Mouse (Mus musculus): ENCODE data around the gene Ppp1r1b. TPM values are rescaled to one million over a fixed set of nuclear protein-coding genes. Genes with fewer than 3 reads are reported as not detected.
A peak's percentile ranks its signal among the peaks of the same experiment; 100 is the strongest.

Gene Ppp1r1b
- total and polyA plus RNA-seq, 3 experiments, result 0.08 TPM; not detected in 2

DNA sequence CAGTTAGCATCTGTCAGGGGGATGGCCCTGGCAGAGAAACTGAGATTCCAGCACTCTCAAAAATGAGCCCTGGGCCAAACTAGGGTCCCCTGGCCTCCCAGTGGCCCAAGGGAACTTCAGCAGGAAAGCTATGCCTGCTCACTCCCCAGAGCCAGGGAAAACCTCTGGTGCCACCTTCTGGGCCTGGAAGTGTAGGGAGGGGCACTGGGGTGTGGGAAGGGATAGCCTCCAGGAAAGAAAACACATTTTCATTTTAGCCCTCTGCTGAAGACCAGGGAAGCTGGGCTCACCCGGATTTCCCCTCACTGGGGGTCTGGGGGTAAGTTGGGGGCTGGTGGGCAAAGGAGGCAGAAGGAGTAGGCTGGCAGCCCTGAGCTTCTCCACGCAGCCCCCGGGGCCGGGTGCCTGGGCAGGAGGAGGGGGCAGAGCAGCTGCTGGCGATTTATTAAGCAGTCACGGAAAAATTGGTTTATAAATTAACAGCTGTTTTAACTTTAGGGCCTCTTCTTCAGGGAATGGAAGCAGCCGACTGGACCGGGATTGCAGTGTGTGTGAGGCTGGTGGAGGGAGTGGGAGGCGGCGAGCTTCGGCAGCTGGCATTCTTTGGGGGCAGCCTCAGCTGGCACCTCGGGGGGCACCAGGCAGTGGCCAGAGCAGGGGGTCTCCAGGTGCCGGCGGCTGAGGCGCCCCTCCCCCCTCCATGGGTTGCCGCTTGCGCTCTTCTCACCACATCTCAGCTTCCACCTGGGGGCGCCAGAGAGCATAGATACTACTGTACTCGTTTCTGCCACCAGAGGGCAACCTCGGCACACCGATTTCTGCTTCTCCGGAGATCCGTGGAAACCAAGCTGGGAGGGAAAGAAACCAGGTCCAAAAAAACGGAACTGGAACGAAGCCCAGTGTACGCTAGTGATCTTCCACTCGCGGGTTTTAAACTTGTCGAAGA, 5.9 kb upstream of the Ppp1r1b start (continued):
- peak; percentile 97; the same call in 1 of the 2 replicates for TF ChIP-seq NELFE (IDR thresholded peaks at IDR 0.05; ENCODE audit: low read depth, low read length)

DNA sequence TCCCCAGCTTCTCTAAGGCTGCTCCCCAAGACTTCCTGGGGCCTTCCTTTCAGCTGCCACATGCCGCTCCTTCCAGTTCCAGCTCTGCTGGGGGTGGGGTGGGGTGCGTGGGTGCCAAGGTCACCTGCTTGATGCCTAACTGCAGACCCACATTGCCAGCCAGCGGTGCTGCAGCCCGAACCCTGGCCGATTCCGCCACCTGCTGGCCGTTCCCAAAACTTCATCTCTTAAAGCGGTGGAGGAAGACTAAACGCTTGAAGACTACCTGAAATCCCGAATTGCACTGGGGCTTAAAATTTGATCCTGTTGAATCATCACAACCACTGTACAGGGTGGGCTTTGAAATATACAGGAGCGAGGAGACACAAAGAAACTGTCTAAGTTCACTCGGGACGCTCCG, 3.0 kb upstream of the Ppp1r1b start:
- peak overlapping the region in 1 of 3 experiments; percentile 55 for H3K4me3 ChIP-seq (replicated peaks in 1 of 3; ENCODE audit: low read depth in 2 of 3, low read length in 2 of 3, poor library complexity in 1 of 3)
- no peak for TF ChIP-seq SIN3A (IDR thresholded peaks at IDR 0.05; ENCODE audit: low read length)
- no peak for TF ChIP-seq MXI1 (IDR thresholded peaks at IDR 0.05; ENCODE audit: low read depth, low read length)
- TF ChIP-seq CTCF (conservative IDR thresholded peaks at IDR 0.05 in 1 of 2, IDR thresholded peaks at IDR 0.05 in 1 of 2; ENCODE audit: low read depth in 2 of 2, low read length in 2 of 2), result peak; percentile 43 to 96; a peak in 3 of 4 replicates
- no peak for TF ChIP-seq USF1 (IDR thresholded peaks at IDR 0.05; ENCODE audit: low read depth, low read length)
- peak; percentile 76 for TF ChIP-seq RAD21 (IDR thresholded peaks at IDR 0.05; ENCODE audit: low read depth, low read length)
- no peak for TF ChIP-seq ETS1 (conservative IDR thresholded peaks at IDR 0.05; ENCODE audit: low read depth, low read length)
- TF ChIP-seq USF2 (conservative IDR thresholded peaks at IDR 0.05; ENCODE audit: low read depth, low read length), result no peak
- TF ChIP-seq MYC (IDR thresholded peaks at IDR 0.05; ENCODE audit: low read depth, low read length), result 0 out of 2 replicates have a peak, but pooled peaks have one; percentile 21
- no peak; the same call in 1 of the 2 replicates for TF ChIP-seq MEF2A (IDR thresholded peaks at IDR 0.05; ENCODE audit: borderline replicate concordance, low read depth, low read length)
- TF ChIP-seq EP300 (IDR thresholded peaks at IDR 0.05; ENCODE audit: low read length), result no peak
- no peak for TF ChIP-seq MAFK (IDR thresholded peaks at IDR 0.05; ENCODE audit: insufficient replicate concordance, low read length)
- TF ChIP-seq POLR2AphosphoS2 (IDR thresholded peaks at IDR 0.05; ENCODE audit: low read depth, low read length), result no peak
- TF ChIP-seq HCFC1 (IDR thresholded peaks at IDR 0.05; ENCODE audit: low read depth, low read length), result no peak
- TF ChIP-seq POLR2A (IDR thresholded peaks at IDR 0.05; ENCODE audit: low read depth, low read length), result no peak
- TF ChIP-seq ZKSCAN1 (IDR thresholded peaks at IDR 0.05; ENCODE audit: borderline replicate concordance, low read depth, low read length), result no peak
- no peak for TF ChIP-seq NELFE (IDR thresholded peaks at IDR 0.05; ENCODE audit: low read depth, low read length)
- TF ChIP-seq IRF4 (IDR thresholded peaks at IDR 0.05; ENCODE audit: low read depth, low read length), result 0 out of 2 replicates have a peak, but pooled peaks have one; percentile 22
- no peak for TF ChIP-seq JUND (conservative IDR thresholded peaks at IDR 0.05; ENCODE audit: low read depth, low read length)
- TF ChIP-seq ELF1 (IDR thresholded peaks at IDR 0.05; ENCODE audit: low read depth, low read length), result no peak
- no peak for TF ChIP-seq TCF12 (IDR thresholded peaks at IDR 0.05; ENCODE audit: low read depth, low read length)
- TF ChIP-seq MAZ (IDR thresholded peaks at IDR 0.05; ENCODE audit: low read depth, low read length), result 0 out of 2 replicates have a peak, but pooled peaks have one; percentile 14
- no peak for TF ChIP-seq PAX5 (IDR thresholded peaks at IDR 0.05; ENCODE audit: low read length)
- TF ChIP-seq KAT2A (IDR thresholded peaks at IDR 0.05; ENCODE audit: insufficient replicate concordance, low read length), result no peak
- TF ChIP-seq BHLHE40 (IDR thresholded peaks at IDR 0.05; ENCODE audit: low read depth, low read length), result peak; percentile 30
- no peak for TF ChIP-seq MAX (IDR thresholded peaks at IDR 0.05; ENCODE audit: low read length)
- TF ChIP-seq ZNF384 (IDR thresholded peaks at IDR 0.05; ENCODE audit: low read depth, low read length), result 0 out of 2 replicates have a peak, but pooled peaks have one; percentile 1
- no peak for TF ChIP-seq NRF1 (IDR thresholded peaks at IDR 0.05; ENCODE audit: low read depth, low read length)
- peak; percentile 70 for TF ChIP-seq SMC3 (IDR thresholded peaks at IDR 0.05; ENCODE audit: low read depth, low read length)
- no peak for TF ChIP-seq CHD1 (IDR thresholded peaks at IDR 0.05; ENCODE audit: low read depth, low read length)
- no peak for TF ChIP-seq GABPA (IDR thresholded peaks at IDR 0.05; ENCODE audit: insufficient replicate concordance, low read depth, low read length)
- no peak for TF ChIP-seq RCOR1 (conservative IDR thresholded peaks at IDR 0.05; ENCODE audit: low read depth, low read length)
- no peak for TF ChIP-seq TBP (conservative IDR thresholded peaks at IDR 0.05; ENCODE audit: low read depth, low read length)
- TF ChIP-seq ZC3H11A (IDR thresholded peaks at IDR 0.05; ENCODE audit: low read depth, low read length), result no peak
- no peak for TF ChIP-seq JUN (IDR thresholded peaks at IDR 0.05; ENCODE audit: insufficient read depth, low read depth, low read length)
- dilution Hi-C loops (cut with MboI; ENCODE audit: extremely low pct_ligation_motif_present, extremely low pct_unique_long_range_greater_than_20kb, low sequenced_read_pairs), result no loop called here

More for the DNA sequence above, 3.0 kb upstream of the Ppp1r1b start:
- no peak overlapping the region for H3K27ac ChIP-seq (ENCODE audit: insufficient read depth, low read depth)
- H3K9me3 ChIP-seq (replicated peaks; ENCODE audit: low read length), result no peaks in the 10 kb centered on the region
- H3K4me2 ChIP-seq (ENCODE audit: insufficient read depth, low read depth, poor library complexity, severe bottlenecking), result peak overlapping the region; percentile 92
- peaks cover 7 to 28% of the 10 kb centered on the region in 2 experiments for H3K4me1 ChIP-seq (ENCODE audit: control insufficient read depth in 1 of 2, insufficient read depth in 2 of 2)
- H3K9ac ChIP-seq (ENCODE audit: insufficient read depth, low read depth), result peak overlapping the region; percentile 28; the same call in 1 of the 2 replicates
- no peaks in the 10 kb centered on the region for H3K79me2 ChIP-seq (replicated peaks; ENCODE audit: control insufficient read depth, extremely low read depth, insufficient read depth, poor library complexity, severe bottlenecking)
- peak; percentile 73 for DNase-seq (ENCODE audit: extremely low read depth)
- H3K36me3 ChIP-seq (replicated peaks in 1 of 2; ENCODE audit: control insufficient read depth in 1 of 2, insufficient read depth in 1 of 2, low read length in 1 of 2), result no peaks in the 10 kb centered on the region
- peaks cover 69% of the 10 kb centered on the region for H3K27me3 ChIP-seq (replicated peaks)
- in situ Hi-C loops (cut with MboI; ENCODE audit: low pct_ligation_motif_present, low pct_unique_long_range_greater_than_20kb, low sequenced_read_pairs), result loop anchor here (25.0 kb wide), 1 partner anchor 292 kb away; the partner anchor contains the start of genes Gm12355, Gsdma2 and Gsdma3

All from CH12.LX (cell line).